Mouse (Mus musculus): Measurements from ENCODE around the gene Cntnap1. TPM values are rescaled to one million over a fixed set of nuclear protein-coding genes. Genes with fewer than 3 reads are reported as not detected.
"Not testable (repeated sequence)": the region's sequence is repeated elsewhere in the genome, so short reads cannot be mapped to it uniquely, and the experiment has no call there.

Cntnap1 gene
- polyA plus RNA-seq, 1 experiment from 2014 or later = 11.2 TPM

- Histone ChIP-seq H3K9ac (ENCODE audit: low read depth, low read length) (no peak overlapping the region; the same call in 1 of the 2 replicates), H3K27ac (ENCODE audit: low read depth, low read length) (peak overlapping the region; percentile 64), H3K4me2 (ENCODE audit: low read length) (peak overlapping the region; percentile 17), H3K27me3 (replicated peaks; ENCODE audit: control insufficient read depth, insufficient read depth, low read length) (no peaks in the 10 kb centered on the region), H3K9me3 (ENCODE audit: control insufficient read depth, low read length) (no peaks in the 10 kb centered on the region), H3K36me3 (ENCODE audit: control insufficient read depth, insufficient read depth, low read length) (no peaks in the 10 kb centered on the region), H3K4me3 (ENCODE audit: low read length) (no peak overlapping the region), H3K4me1 (ENCODE audit: control insufficient read depth, insufficient read depth, low read depth, low read length) (peaks cover 13% of the 10 kb centered on the region)
- WGBS = 15% methylated on average over 10 of the region's 10 CpGs
- ATAC-seq = peak; percentile 77; the same call in 1 of the 2 replicates
Observed at GRCm38 (mm10) chr11:101146377-101146776, 23.9 kb upstream of the Cntnap1 start.

GRCm38 (mm10) chr11:101148751-101149150 is 21.6 kb upstream of the Cntnap1 start:
- Histone ChIP-seq H3K4me2 (ENCODE audit: low read length) (no peak overlapping the region), H3K27ac (ENCODE audit: low read depth, low read length) (peak overlapping the region; percentile 14; the same call in 1 of the 2 replicates), H3K27me3 (replicated peaks; ENCODE audit: control insufficient read depth, insufficient read depth, low read length) (no peaks in the 10 kb centered on the region), H3K9ac (ENCODE audit: low read depth, low read length) (no peak overlapping the region), H3K9me3 (ENCODE audit: control insufficient read depth, low read length) (no peaks in the 10 kb centered on the region), H3K4me1 (ENCODE audit: control insufficient read depth, insufficient read depth, low read depth, low read length) (peaks cover 9% of the 10 kb centered on the region), H3K36me3 (ENCODE audit: control insufficient read depth, insufficient read depth, low read length) (no peaks in the 10 kb centered on the region), H3K4me3 (ENCODE audit: low read length) (no peak overlapping the region)
- ATAC-seq = no peak
- WGBS = 68% methylated on average over 10 of the region's 10 CpGs

- peak overlapping the region; percentile 14; the same call in 1 of the 2 replicates for H3K27ac ChIP-seq (ENCODE audit: low read depth, low read length)
- no peak overlapping the region; the same call in 1 of the 2 replicates for H3K9ac ChIP-seq (ENCODE audit: low read depth, low read length)
- no peak overlapping the region for H3K4me3 ChIP-seq (ENCODE audit: low read length)
- 49% methylated on average over 9 of the region's 9 CpGs for WGBS
- no peaks in the 10 kb centered on the region for H3K36me3 ChIP-seq (ENCODE audit: control insufficient read depth, insufficient read depth, low read length)
- H3K4me1 ChIP-seq (ENCODE audit: control insufficient read depth, insufficient read depth, low read depth, low read length) = peaks cover 7% of the 10 kb centered on the region
- H3K27me3 ChIP-seq (replicated peaks; ENCODE audit: control insufficient read depth, insufficient read depth, low read length) = no peaks in the 10 kb centered on the region
- peak; percentile 58 for ATAC-seq
- H3K9me3 ChIP-seq (ENCODE audit: control insufficient read depth, low read length) = no peaks in the 10 kb centered on the region
- H3K4me2 ChIP-seq (ENCODE audit: low read length) = no peak overlapping the region
Observed at GRCm38 (mm10) chr11:101149178-101150105, 20.9 kb upstream of the Cntnap1 start.

GRCm38 (mm10) chr11:101151063-101151462 is 19.3 kb upstream of the Cntnap1 start:
- H3K27me3 ChIP-seq (replicated peaks; ENCODE audit: control insufficient read depth, insufficient read depth, low read length) = no peaks in the 10 kb centered on the region
- H3K9ac ChIP-seq (ENCODE audit: low read depth, low read length) = no peak overlapping the region
- H3K4me1 ChIP-seq (ENCODE audit: control insufficient read depth, insufficient read depth, low read depth, low read length) = peaks cover 9% of the 10 kb centered on the region
- no peaks in the 10 kb centered on the region for H3K36me3 ChIP-seq (ENCODE audit: control insufficient read depth, insufficient read depth, low read length)
- H3K4me2 ChIP-seq (ENCODE audit: low read length) = no peak overlapping the region
- H3K9me3 ChIP-seq (ENCODE audit: control insufficient read depth, low read length) = no peaks in the 10 kb centered on the region
- WGBS = 50% methylated on average over 2 of the region's 2 CpGs
- no peak overlapping the region for H3K27ac ChIP-seq (ENCODE audit: low read depth, low read length)
- no peak for ATAC-seq
- no peak overlapping the region for H3K4me3 ChIP-seq (ENCODE audit: low read length)

DNA sequence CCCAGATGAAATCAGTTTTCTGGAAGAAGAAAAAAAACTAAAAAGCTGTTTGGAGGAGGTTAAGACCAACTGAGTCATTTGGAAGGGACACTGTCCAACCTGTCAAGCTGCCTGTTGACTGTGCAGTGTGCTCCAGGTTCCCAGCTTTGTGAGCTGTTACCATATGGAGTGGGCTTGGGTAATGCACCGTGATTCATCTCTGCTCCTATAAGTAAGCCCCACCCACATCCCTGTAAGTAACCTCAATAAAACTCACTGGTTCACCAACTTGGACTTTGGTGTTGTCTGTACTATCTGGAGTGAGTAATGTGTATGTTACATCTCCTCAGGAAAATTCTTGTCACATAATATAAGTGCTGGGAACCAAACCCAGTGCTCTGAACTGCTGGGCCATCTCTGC is 17.5 kb upstream of the Cntnap1 start:
- 0 out of 2 replicates have a peak, but pooled peaks cover 8% of the 10 kb centered on the region for H3K4me1 ChIP-seq (ENCODE audit: control insufficient read depth, insufficient read depth, low read depth, low read length)
- H3K9ac ChIP-seq (ENCODE audit: low read depth, low read length) = no peak overlapping the region
- H3K4me3 ChIP-seq (ENCODE audit: low read length) = no peak overlapping the region
- no peak overlapping the region for H3K4me2 ChIP-seq (ENCODE audit: low read length)
- H3K27ac ChIP-seq (ENCODE audit: low read depth, low read length) = no peak overlapping the region
- H3K27me3 ChIP-seq (replicated peaks; ENCODE audit: control insufficient read depth, insufficient read depth, low read length) = no peaks in the 10 kb centered on the region
- H3K9me3 ChIP-seq (ENCODE audit: control insufficient read depth, low read length) = no peaks in the 10 kb centered on the region
- no peak for ATAC-seq
- 76% methylated on average over 1 of the region's 1 CpGs for WGBS
- H3K36me3 ChIP-seq (ENCODE audit: control insufficient read depth, insufficient read depth, low read length) = no peaks in the 10 kb centered on the region

- Histone ChIP-seq H3K27me3 (replicated peaks; ENCODE audit: control insufficient read depth, insufficient read depth, low read length) (no peaks in the 10 kb centered on the region), H3K9me3 (ENCODE audit: control insufficient read depth, low read length) (no peaks in the 10 kb centered on the region), H3K4me1 (ENCODE audit: control insufficient read depth, insufficient read depth, low read depth, low read length) (0 out of 2 replicates have a peak, but pooled peaks cover 6% of the 10 kb centered on the region), H3K4me2 (ENCODE audit: low read length) (no peak overlapping the region), H3K9ac (ENCODE audit: low read depth, low read length) (no peak overlapping the region), H3K27ac (ENCODE audit: low read depth, low read length) (no peak overlapping the region), H3K36me3 (ENCODE audit: control insufficient read depth, insufficient read depth, low read length) (no peaks in the 10 kb centered on the region), H3K4me3 (ENCODE audit: low read length) (no peak overlapping the region)
- no peak for ATAC-seq
Observed at GRCm38 (mm10) chr11:101154648-101155047, 15.7 kb upstream of the Cntnap1 start.

GRCm38 (mm10) chr11:101155151-101155550 is 15.2 kb upstream of the Cntnap1 start:
- peak overlapping the region; percentile 68 for H3K4me2 ChIP-seq (ENCODE audit: low read length)
- no peak overlapping the region; the same call in 1 of the 2 replicates for H3K4me3 ChIP-seq (ENCODE audit: low read length)
- H3K9ac ChIP-seq (ENCODE audit: low read depth, low read length) = no peak overlapping the region
- no peaks in the 10 kb centered on the region for H3K9me3 ChIP-seq (ENCODE audit: control insufficient read depth, low read length)
- H3K36me3 ChIP-seq (ENCODE audit: control insufficient read depth, insufficient read depth, low read length) = no peaks in the 10 kb centered on the region
- peak overlapping the region; percentile 87; the same call in 1 of the 2 replicates for H3K27ac ChIP-seq (ENCODE audit: low read depth, low read length)
- no peaks in the 10 kb centered on the region for H3K27me3 ChIP-seq (replicated peaks; ENCODE audit: control insufficient read depth, insufficient read depth, low read length)
- 66% methylated on average over 6 of the region's 6 CpGs for WGBS
- ATAC-seq = no peak
- H3K4me1 ChIP-seq (ENCODE audit: control insufficient read depth, insufficient read depth, low read depth, low read length) = 0 out of 2 replicates have a peak, but pooled peaks cover 5% of the 10 kb centered on the region

DNA sequence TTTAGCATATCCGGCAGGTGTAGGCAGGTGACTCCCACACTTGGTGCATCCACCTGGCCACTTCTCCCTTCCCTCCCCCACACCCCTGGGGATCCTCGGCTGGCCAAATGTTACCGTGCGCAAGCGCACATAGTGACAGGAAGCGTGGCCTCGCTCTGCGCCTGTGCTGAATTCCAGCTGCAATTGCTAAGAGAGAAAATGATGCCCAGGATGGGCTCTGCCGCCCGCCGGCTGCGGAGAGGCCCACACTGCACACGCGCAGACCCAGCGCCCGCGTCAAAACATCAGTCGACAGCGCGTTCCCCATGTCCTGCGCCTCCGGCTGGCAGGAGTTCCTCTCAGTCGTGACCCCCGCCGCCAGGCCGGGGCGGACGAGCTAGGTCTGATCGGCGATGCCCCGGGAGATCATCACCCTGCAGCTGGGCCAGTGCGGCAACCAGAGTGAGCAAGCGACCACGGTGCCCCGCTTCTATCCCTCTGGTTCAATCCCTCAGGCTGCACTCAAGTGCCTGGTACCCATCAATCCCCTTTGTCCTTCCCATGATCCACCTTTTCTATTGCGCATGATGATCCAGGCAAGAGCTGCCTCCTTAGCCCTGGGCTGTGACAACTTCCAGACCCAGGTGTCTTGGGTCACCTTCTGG is 14.5 kb upstream of the Cntnap1 start, which contains the start of gene Tubg2:
Gene Tubg2 (plus strand): TSS at position 180 of the 644 bp plus-strand sequence.
- Histone ChIP-seq H3K27ac (ENCODE audit: low read depth, low read length) (peak within 1 kb of the TSS; percentile 87), H3K4me2 (ENCODE audit: low read length) (peak within 1 kb of the TSS; percentile 68), H3K9ac (ENCODE audit: low read depth, low read length) (peak within 1 kb of the TSS; percentile 78), H3K36me3 (ENCODE audit: control insufficient read depth, insufficient read depth, low read length) (no peaks in the 10 kb centered on the region), H3K4me1 (ENCODE audit: control insufficient read depth, insufficient read depth, low read depth, low read length) (0 out of 2 replicates have a peak, but pooled peaks cover 5% of the 10 kb centered on the region), H3K9me3 (ENCODE audit: control insufficient read depth, low read length) (no peaks in the 10 kb centered on the region), H3K4me3 (ENCODE audit: low read length) (peak within 1 kb of the TSS; percentile 47), H3K27me3 (replicated peaks; ENCODE audit: control insufficient read depth, insufficient read depth, low read length) (no peaks in the 10 kb centered on the region)
- 1% methylated on average over 26 of the region's 36 CpGs for WGBS
- peak; percentile 94 for ATAC-seq

DNA sequence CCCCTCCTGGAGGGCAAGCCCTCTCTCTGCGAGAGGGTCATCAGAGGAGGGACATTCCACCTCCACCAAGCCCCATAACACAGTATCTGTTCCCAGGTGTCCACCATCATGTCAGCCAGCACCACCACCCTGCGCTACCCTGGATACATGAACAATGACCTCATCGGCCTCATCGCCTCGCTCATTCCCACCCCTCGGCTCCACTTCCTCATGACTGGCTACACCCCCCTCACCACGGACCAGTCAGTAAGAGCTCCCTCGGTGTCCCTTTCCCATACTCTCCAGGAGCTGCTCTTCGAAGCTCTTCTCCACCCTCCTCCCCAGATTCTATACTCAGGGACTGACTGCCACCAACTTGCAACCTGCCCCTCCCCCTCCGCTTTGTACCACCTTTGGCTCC is 10.2 kb upstream of the Cntnap1 start:
- H3K4me3 ChIP-seq (ENCODE audit: low read length); H3K27ac ChIP-seq (ENCODE audit: low read depth, low read length); H3K4me1 ChIP-seq (ENCODE audit: control insufficient read depth, insufficient read depth, low read depth, low read length); H3K9ac ChIP-seq (ENCODE audit: low read depth, low read length); H3K9me3 ChIP-seq (ENCODE audit: control insufficient read depth, low read length); H3K36me3 ChIP-seq (ENCODE audit: control insufficient read depth, insufficient read depth, low read length); H3K4me2 ChIP-seq (ENCODE audit: low read length); ATAC-seq: not testable (repeated sequence)
- H3K27me3 ChIP-seq (replicated peaks; ENCODE audit: control insufficient read depth, insufficient read depth, low read length) = peaks cover 23% of the 10 kb centered on the region
- WGBS = 79% methylated on average over 8 of the region's 10 CpGs

All from hindbrain, embryonic 16.5 days (tissue).